Mouse (Mus musculus) G1E (cell line): Measurements from ENCODE around the gene Akt2.

Source experiments
- CTCF ChIP-seq: IDR thresholded peaks from 2 replicates; pipeline ENCODE4 v1.5.1; 2012; ENCODE audit warnings: low read depth, low read length, inconsistent platforms, mixed read lengths
- GATA1 ChIP-seq: IDR thresholded peaks from 2 replicates; pipeline ENCODE4 v1.6.1; 2012; ENCODE audit warnings: borderline replicate concordance, low read length, inconsistent platforms, mixed read lengths
- POLR2AphosphoS5 ChIP-seq: IDR thresholded peaks from 2 replicates; pipeline ENCODE4 v1.6.1; 2012; ENCODE audit warnings: low read depth, low read length, inconsistent platforms; ENCODE audit not compliant: insufficient replicate concordance
- TAL1 ChIP-seq: conservative IDR thresholded peaks from 2 replicates; pipeline ENCODE4 v1.6.1; 2012; ENCODE audit warnings: low read depth, low read length, inconsistent platforms, mixed read lengths

GRCm38 (mm10) chr7:27549597-27549996 is 41.8 kb upstream of the Akt2 start:
- no peak for TF ChIP-seq CTCF
- TF ChIP-seq POLR2AphosphoS5: no peak
- no peak for TF ChIP-seq GATA1
- TF ChIP-seq TAL1: no peak
